Mouse (Mus musculus) adipocyte (in vitro differentiated cells): ENCODE measurements at regions not wholly inside any gene's neighbourhood (a gene's known extent, or its start where the extent isn't known, plus 50 kb on each side); places are given as distances from the start of the nearest gene placed in this dataset.

Source experiments
- DNase-seq: peaks from one replicate; pipeline ENCODE4 v3.0.0-alpha.2; 2016; ENCODE audit warnings: low spot score

GRCm38 (mm10) chr7:37337616-37338015 lies 435.8 kb downstream of the Zfp536 start:
- no peak for DNase-seq

- no peak for DNase-seq
Observed at GRCm38 (mm10) chr7:37338067-37338501, 435.4 kb downstream of the Zfp536 start.

GRCm38 (mm10) chr7:37342613-37343012 lies 430.8 kb downstream of the Zfp536 start:
- no peak for DNase-seq

- DNase-seq: no peak
Observed at GRCm38 (mm10) chr7:37343021-37343593, 430.3 kb downstream of the Zfp536 start.

GRCm38 (mm10) chr7:37343691-37344233 lies 429.7 kb downstream of the Zfp536 start:
- DNase-seq: no peak

- DNase-seq: peak; percentile 48
Observed at GRCm38 (mm10) chr7:37346041-37346440, 427.4 kb downstream of the Zfp536 start.

GRCm38 (mm10) chr7:37357647-37358395 lies 415.6 kb downstream of the Zfp536 start:
- DNase-seq: peak; percentile 75

- no peak for DNase-seq
Observed at GRCm38 (mm10) chr7:37358492-37358891, 414.9 kb downstream of the Zfp536 start.

GRCm38 (mm10) chr7:37359473-37359872 lies 414.0 kb downstream of the Zfp536 start:
- no peak for DNase-seq

- DNase-seq: peak; percentile 38
Observed at GRCm38 (mm10) chr7:37360171-37360570, 413.3 kb downstream of the Zfp536 start.

GRCm38 (mm10) chr7:37361802-37362441 lies 411.5 kb downstream of the Zfp536 start:
- no peak for DNase-seq

GRCm38 (mm10) chr7:37362879-37363278 lies 410.6 kb downstream of the Zfp536 start:
- no peak for DNase-seq

- no peak for DNase-seq
Observed at GRCm38 (mm10) chr7:37363629-37364175, 409.7 kb downstream of the Zfp536 start.

GRCm38 (mm10) chr7:37364221-37364620 lies 409.2 kb downstream of the Zfp536 start:
- no peak for DNase-seq

- no peak for DNase-seq
Observed at GRCm38 (mm10) chr7:37366006-37366405, 407.4 kb downstream of the Zfp536 start.

- DNase-seq: no peak
Observed at GRCm38 (mm10) chr7:37369698-37370097, 403.7 kb downstream of the Zfp536 start.

GRCm38 (mm10) chr7:37373864-37374263 lies 399.6 kb downstream of the Zfp536 start:
- DNase-seq: peak; percentile 58

- DNase-seq: no peak
Observed at GRCm38 (mm10) chr7:37375044-37375443, 398.4 kb downstream of the Zfp536 start.

GRCm38 (mm10) chr7:37375591-37375990 lies 397.9 kb downstream of the Zfp536 start:
- DNase-seq: no peak

GRCm38 (mm10) chr7:37376207-37376606 lies 397.2 kb downstream of the Zfp536 start:
- no peak for DNase-seq

GRCm38 (mm10) chr7:37377889-37378521 lies 395.4 kb downstream of the Zfp536 start:
- no peak for DNase-seq

- DNase-seq: no peak
Observed at GRCm38 (mm10) chr7:37387871-37388270, 385.6 kb downstream of the Zfp536 start.
